Mouse (Mus musculus) liver, embryonic 14.5 days (tissue): ENCODE results near the gene 4933421I07Rik.

Experiments used
- CTCF ChIP-seq: IDR thresholded peaks from 2 replicates; pipeline ENCODE4 v1.5.1; 2016; ENCODE audit warnings: antibody characterized with exemption, low read depth, control low read depth
- EP300 ChIP-seq: IDR thresholded peaks from 2 replicates; pipeline ENCODE4 v1.6.1; 2016; ENCODE audit warnings: antibody characterized with exemption, low read depth

- TF ChIP-seq CTCF (no peak), EP300 (no peak)
Observed at GRCm38 (mm10) chr7:42490859-42491258, 42.9 kb upstream of the 4933421I07Rik start.
